Mouse (Mus musculus): Measurements from ENCODE around the gene 5330417H12Rik.

Gene 5330417H12Rik

DNA sequence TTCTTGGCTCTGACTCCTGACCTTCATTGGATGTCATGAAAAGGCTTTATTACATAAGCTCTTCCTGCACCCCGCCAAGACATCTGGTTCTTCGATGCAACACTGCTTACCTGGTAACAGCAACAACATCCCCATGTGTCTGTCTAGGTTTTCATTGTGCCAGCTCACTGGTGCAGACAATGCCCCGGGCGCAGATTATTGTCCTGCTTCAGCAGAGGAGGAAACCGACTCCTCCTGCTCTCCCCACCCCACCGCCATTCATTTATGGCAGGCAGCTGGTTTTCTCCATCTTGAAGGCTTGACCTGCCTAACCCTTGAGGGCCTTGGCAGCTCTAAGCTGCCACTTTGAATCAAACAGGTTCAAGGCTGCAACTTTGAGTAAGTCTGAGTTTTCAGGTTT, 22.0 kb downstream of the 5330417H12Rik start:
- no peak for TF ChIP-seq GATA4 (IDR thresholded peaks at IDR 0.05; ENCODE audit: insufficient replicate concordance, low read length)

DNA sequence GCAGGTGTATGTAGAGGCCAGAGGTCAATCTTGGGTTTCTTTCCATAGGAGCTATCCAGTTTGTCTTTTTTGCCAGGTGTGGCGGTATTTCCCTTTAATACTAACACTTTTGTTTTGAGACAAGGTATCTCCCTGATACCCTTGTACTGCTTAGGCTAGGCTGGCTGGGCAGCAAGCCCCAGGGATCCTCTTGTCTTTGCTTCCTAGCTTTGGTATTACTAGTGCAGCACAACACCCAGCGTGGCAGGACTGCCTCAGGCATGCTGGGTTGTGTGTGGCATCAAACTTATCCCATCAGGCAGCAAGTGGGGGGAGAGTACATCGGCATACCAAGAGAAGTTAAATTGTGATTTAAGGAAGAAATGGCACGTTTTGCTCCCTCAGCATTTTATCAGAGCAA, 22.5 kb downstream of the 5330417H12Rik start:
- no peak for TF ChIP-seq GATA4 (IDR thresholded peaks at IDR 0.05; ENCODE audit: insufficient replicate concordance, low read length)

DNA sequence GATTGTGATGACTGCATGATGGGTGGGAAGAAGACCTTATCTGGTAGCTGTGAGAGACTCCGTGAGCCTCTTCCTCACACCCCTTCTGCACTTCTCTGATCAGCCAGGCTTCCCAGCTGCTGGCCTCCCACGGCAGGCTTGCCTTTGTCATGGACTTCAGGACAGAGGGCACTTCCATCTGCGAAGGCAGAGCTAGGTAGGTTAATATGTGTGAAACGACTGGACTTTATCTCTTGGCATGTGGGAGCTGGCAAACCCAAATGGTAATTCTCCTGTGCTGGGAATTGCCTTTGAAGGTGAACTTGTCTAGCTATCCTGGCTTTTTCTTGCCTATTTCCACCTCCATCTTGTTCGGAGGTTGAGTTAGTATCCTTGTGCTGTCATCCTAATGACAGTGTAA, 24.3 kb downstream of the 5330417H12Rik start:
- no peak for TF ChIP-seq GATA4 (IDR thresholded peaks at IDR 0.05; ENCODE audit: insufficient replicate concordance, low read length)

DNA sequence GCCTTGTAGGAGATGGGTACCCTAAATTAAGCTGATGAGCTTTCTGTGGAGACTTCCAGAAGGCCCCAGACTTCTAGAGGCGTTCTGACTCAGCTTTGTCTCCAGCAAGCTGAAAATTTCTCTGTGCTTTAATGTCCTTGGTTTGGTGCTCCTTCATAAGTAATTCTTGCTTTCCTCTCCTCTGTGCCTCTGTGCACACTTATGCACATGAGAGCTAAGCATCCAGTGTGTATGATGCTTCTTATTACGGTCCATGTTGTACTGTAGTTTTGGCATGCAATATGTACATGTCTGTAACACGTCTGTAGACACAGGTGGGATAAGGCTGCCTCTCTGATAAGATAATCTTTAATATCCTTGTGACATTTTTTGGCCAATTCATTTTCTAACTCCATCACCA, 27.0 kb downstream of the 5330417H12Rik start:
- no peak for TF ChIP-seq GATA4 (IDR thresholded peaks at IDR 0.05; ENCODE audit: insufficient replicate concordance, low read length)

DNA sequence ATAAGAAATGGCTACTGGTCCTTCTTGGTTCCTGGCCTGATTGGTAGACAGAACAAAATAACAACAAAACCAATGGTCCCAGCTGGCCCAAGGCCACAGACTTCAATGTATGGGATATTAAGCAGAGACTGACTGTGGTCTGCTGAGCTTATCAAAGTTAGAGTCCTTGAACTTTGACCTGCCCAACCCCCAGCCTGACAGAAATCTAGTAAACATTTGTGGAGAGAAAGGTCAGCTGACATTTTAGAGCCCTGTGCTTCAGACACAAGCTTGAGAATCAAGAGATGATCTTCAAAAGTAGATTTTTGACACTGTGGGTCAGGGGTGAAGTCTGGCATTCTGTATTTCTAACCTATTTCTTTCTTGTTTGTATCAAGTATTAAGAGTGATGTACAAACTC, 28.2 kb downstream of the 5330417H12Rik start:
- TF ChIP-seq GATA4 (IDR thresholded peaks at IDR 0.05; ENCODE audit: insufficient replicate concordance, low read length) = no peak

DNA sequence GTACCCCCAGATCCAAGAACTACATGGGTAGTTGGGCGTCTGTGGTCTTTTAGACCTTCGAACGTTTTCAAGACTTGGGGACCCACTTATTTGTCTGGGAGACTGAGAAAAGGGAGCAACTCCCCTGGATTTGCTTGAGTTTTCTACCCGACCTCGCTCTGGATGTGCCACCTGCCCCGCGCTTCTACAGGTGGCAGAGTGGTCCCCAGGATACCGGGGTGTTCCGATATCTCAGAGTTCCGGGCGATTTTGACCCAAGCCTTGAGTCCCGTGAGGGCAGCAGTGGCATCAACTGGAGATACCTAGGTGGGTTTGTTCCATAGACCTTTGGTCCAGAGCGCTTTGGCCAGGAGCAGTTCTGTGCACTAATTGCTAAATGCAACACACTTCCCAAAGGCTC, 29.5 kb downstream of the 5330417H12Rik start:
- TF ChIP-seq GATA4 (IDR thresholded peaks at IDR 0.05; ENCODE audit: insufficient replicate concordance, low read length) = no peak

DNA sequence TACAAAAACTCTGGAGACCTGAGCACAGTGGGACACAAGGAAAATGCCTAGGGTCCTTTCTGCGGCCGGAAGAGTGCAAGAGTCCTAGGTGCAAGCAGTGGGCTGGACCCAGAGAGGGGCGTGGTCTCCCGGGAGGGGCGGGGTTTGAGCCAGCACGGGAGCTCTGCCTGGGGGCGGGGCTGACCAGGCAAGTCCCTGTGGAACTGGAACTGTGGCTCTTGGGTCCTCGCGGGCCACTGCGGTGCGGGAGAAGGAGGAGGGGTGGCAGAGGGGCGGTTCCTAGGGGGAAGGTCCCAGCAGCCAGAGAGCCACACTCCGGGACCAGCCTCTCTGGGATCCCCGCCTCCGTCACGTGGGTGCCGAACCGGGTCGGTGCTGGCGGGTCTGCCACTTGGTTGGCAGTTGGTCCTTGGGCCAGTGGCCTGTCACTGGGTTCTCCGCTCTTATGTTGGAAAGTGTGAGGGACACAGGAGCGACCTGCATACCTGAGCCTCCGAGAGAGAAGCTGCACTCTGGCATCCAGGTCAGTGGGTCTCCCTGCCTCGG, 30.0 kb downstream of the 5330417H12Rik start, which contains the start of gene Ppfibp2:
Gene Ppfibp2, plus strand, starts transcription at position 351 of the 546 bp plus-strand sequence.
- TF ChIP-seq GATA4 (IDR thresholded peaks at IDR 0.05; ENCODE audit: insufficient replicate concordance, low read length) = no peak

DNA sequence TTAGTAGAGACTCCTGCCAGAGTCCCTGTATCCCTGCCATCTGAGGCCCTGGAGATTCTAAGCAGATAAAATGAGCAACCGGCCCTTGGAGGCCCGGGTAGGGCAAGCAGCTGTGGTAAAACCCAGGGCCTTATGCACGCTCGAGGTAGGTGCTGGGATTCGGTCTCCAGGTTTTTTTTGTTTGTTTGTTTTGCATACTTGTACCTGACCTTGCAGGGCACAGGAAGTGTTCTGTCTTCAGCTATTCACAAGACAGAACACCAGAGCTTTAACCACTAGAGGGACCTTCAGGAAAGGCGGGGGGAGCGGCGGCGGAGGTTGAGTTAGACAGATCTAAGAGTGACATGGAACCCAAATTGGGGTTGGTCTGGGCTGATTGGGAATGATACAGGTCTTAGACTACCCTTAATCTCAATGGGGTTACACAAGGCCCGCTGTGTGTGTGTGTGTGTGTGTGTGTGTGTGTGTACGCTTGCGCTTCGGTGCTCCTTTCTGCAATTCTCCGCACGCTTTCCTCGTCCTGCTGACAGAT, 30.6 kb downstream of the 5330417H12Rik start:
- TF ChIP-seq GATA4 (IDR thresholded peaks at IDR 0.05; ENCODE audit: insufficient replicate concordance, low read length) = no peak

DNA sequence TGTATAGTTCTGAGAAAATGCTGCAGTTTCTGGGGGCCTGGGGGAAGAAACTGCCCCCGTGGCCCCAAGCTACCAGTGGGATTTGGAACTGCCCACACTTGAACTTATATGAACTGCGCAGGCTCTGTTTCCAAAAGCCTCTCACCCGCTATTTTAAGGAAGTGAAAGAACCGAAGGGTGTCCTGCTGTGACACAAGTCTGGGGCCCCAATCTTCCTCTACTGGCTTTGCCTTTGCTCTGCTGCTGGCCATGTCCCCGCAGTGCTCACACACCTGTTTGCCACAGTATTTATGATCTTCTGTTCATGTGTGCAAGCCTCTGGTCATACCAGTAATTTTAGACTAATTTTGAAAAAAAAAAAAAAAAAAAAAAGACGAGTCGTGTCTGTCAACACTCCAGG, 31.1 kb downstream of the 5330417H12Rik start:
- no peak for TF ChIP-seq GATA4 (IDR thresholded peaks at IDR 0.05; ENCODE audit: insufficient replicate concordance, low read length)

DNA sequence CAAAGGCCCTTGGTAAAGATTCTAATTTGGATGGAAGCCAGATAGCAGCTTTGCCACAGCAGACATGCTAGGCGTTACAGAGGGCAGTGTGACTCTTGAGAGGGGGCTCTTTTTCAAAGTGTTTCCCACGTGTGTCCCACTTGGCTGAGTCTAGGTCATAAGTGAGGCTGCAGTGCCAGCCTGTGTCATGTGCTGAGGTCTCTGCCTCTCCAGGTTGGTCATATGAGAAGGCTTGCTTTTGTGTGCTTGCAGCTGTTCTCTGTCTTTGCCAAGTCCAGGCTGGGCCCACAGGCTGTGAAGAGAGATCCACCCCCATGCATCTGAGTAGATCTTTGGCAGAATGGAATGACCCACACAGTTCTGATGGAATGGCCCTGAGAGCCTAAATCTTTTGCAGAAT, 32.3 kb downstream of the 5330417H12Rik start:
- no peak for TF ChIP-seq GATA4 (IDR thresholded peaks at IDR 0.05; ENCODE audit: insufficient replicate concordance, low read length)

DNA sequence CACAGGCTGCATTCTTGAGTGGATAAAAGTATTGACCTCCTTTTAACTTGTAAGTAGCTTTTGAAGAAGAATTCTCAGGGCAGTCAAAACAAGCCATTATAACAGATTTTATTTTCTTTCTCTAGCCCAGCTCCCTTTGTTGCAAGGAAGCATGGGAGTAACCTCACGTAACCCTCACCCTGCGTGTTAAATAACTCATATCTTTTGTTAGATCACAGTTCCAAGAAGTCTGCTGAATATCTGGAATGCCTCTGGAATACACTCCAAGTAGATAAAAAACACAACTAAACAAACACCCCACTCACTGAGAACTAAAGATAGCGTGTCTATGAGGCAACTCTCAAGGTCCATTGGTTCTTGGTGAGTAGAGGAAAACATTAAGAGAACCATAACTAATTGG, 50.7 kb downstream of the 5330417H12Rik start:
- TF ChIP-seq GATA4 (IDR thresholded peaks at IDR 0.05; ENCODE audit: insufficient replicate concordance, low read length) = no peak

Data from liver, adult (tissue).